Mouse (Mus musculus) mammary gland, adult 2 months (tissue): Measurements from ENCODE around the gene Slc8a3. TPM values are rescaled to one million over a fixed set of nuclear protein-coding genes. Genes with fewer than 3 reads are reported as not detected.

Source experiments
- polyA plus RNA-seq: library from polyadenylated mRNA; depleted of rRNA; stranded (reverse); fragments of >200 nt; gene quantifications from 2 replicates; pipeline ENCODE4 v1.2.3, GENCODE M21; 2012; ENCODE audit warnings: low replicate concordance; rRNA removed

The Slc8a3 gene
- 0.04 and 4.1 TPM in 2 replicates for polyA plus RNA-seq

DNA sequence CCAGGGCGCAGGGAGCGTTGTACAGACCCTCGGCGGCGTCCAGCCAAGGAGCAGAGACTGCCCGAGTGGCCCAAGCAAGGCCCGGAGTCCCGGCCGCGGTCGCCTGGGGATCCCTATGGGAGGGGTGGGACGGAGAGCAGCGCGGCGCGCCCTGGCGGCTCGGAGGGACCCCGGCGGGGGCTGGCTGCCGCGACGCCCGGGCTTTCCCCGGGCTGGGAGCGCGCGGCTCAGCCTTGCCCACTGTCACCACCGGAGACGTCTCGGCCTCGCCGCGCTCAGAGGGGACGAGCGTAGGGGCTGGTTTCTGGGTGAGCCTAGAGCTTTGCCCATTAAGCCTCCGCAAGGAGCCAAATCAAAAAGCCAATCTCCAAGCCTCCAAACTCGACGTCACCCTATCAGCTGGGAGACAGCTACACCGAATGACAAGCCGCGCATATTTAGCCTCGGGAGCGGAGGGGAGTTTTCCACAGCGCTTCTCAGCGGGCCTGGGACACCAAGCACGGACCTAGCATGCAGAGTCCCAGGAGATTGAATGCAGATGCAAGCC is at the start of gene Slc8a3:
TSS of gene Slc8a3 (minus strand) at position 306 of the 547 bp plus-strand sequence.

DNA sequence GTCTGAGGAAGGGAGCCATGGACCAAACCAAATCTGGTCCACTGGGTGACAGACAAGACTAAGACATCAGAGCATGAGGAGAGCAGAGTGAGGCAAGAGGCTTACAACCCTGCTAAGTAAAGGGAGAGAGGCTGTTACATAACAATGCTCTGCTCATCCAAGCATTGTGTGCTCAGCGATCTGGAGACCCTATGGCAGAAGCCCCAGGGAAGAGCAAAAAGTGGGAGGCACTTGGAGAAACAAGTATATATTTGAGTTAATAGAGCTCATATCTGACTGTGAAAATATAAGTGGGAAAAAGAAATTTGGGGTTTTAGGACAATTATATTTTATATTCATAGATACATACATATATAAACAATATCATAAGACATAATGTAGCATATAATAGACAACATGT is 46.4 kb upstream of the Slc8a3 start, which contains the start of gene Gm4787:
TSS of gene Gm4787 (minus strand) at position 101 of the 400 bp plus-strand sequence.

Other genes starting within 250 kb of the Slc8a3 start
- 0.24 and 0.32 TPM in 2 replicates for gene Gm4787, start 46.3 kb upstream of the Slc8a3 start, polyA plus RNA-seq
- 0.30 and 0.70 TPM in 2 replicates for gene Adam4, start 88.8 kb upstream of the Slc8a3 start, polyA plus RNA-seq
- 87.0 and 104 TPM in 2 replicates for gene Cox16, start 151.9 kb upstream of the Slc8a3 start, polyA plus RNA-seq
- 6.3 and 7.7 TPM in 2 replicates for gene Gm20498, start 199.7 kb upstream of the Slc8a3 start, polyA plus RNA-seq
- gene Synj2bp, start 199.7 kb upstream of the Slc8a3 start, polyA plus RNA-seq: 13.7 and 47.9 TPM in 2 replicates
- not detected in 2 replicates for gene Adam21, start 235.3 kb upstream of the Slc8a3 start, polyA plus RNA-seq